Mouse (Mus musculus) forelimb bud, embryonic 11.5 days (tissue): ENCODE measurements around the gene Fancd2.

ENCODE experiments used
- DNase-seq: peaks from one replicate; pipeline ENCODE4 v3.0.0-alpha.2; 2012; ENCODE audit warnings: low read depth, low spot score

The Fancd2 gene

GRCm38 (mm10) chr6:113609293-113609692 lies 77.8 kb downstream of the Fancd2 start:
- DNase-seq = no peak

DNA sequence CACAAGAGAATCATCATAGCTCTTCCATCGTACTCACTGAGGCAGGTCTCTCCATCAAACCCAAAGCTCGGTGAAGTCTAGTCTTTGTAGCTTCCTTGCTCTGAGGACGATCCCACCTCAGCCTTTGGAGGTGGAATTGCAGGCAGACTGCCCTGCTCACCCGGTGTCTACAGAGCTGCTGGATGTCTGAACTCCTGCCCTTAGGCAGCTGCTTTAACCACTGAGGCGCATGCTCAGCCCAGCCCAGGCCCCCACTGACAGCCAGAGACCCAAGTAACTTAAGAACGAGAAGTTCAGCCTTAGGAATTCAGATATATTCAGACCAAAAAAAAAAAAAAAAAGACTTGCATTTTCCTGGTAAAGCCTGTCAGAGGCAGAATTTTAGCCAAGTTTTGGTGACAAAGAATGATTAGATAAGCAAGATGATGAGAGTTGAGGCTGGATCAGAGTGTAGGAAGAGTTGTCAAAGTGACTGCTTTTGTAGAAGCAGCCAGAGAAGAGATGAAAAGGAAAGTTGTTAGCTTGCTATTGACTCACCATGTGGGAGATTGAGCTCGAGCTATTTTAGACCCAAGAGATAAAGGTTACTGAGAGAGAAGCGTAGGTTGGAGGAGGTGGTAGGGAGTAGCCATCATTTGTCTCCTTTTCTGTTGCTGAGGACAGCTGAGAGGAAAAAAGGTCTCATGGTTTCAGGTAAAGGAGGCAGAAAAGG lies 80.9 kb downstream of the Fancd2 start:
- no peak for DNase-seq

GRCm38 (mm10) chr6:113614152-113614551 lies 82.7 kb downstream of the Fancd2 start:
- no peak for DNase-seq

DNA sequence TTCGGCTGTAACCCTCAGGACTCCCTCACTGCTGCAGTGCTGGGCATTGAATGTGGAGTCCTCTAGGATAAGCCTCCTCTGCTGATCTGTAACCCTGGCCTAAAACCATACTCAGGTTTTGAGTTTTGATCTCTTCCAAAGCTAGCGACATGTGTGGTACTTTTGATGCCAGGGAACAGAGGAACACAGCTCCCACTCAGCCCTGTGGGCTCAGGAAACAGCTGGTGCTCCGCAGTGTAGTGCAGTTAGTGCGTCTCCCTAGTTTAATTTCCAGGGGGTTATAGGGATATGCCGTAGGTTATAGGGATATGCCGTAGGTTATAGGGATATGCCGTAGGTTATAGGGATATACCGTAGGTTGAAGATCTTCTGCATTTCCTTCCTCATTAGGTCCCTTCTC lies 83.5 kb downstream of the Fancd2 start:
- DNase-seq = no peak

- no peak for DNase-seq
Measured at GRCm38 (mm10) chr6:113615489-113615888, 84.0 kb downstream of the Fancd2 start.

DNA sequence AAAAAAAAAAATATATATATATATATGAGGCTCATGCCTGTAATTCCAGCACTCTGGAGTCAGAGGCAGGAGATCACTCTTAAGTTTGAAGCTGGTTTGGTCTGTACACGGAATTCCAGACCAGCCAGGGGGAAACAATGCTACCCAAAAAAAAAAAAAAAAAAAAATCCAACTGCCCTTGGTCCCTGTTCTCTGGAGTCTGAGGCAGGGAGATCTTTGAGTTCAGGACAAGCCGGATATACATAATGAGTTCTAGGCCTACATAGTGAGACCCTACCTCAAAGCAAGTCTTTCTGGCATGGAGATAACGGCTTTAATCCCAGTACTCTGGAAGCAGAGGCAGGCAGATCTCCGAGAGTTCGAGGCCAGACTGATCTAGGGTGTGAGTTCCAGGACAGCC lies 91.9 kb downstream of the Fancd2 start:
- peak; percentile 5 for DNase-seq

DNA sequence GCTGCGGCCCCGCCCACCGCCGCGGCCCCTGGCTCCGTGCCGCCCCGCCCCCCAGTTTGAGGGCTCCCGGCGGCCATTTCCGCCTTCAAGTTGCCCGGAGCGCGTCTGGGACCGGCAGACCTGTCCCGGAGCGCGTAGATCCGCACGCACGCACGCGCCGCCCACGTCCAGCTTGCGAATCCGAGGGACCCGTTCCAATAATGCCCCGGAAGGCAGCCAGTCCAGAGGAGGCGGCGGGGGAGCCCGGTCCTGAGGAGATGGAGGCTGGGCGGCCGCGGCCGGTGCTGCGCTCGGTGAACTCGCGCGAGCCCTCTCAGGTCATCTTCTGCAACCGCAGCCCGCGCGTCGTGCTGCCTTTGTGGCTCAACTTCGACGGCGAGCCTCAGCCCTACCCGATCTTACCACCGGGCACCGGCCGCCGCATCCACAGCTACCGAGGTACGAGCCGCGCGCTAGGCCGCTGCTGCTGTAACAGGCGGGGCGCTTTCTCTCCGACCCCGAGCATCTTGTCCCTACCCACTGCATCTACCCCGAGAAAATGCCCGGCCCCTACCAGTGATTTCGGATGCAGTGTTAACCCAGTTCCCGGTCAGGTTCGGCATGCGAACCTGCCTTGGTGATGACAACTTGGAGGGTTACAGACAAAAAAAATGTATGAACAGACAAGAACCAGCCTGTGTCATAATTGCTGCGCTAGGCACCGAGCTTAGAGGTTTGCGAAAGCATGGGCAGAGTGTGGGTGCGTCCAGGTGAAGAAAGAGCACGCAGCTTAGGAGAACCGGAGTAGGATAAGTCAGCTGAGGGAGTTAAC lies 92.7 kb downstream of the Fancd2 start, which contains the start of gene Vhl:
Gene Vhl, plus strand, starts transcription at position 19 of the 811 bp plus-strand sequence.
- peak; percentile 64 for DNase-seq

GRCm38 (mm10) chr6:113624989-113625770 lies 93.7 kb downstream of the Fancd2 start:
- no peak for DNase-seq

GRCm38 (mm10) chr6:113630322-113630721 lies 98.8 kb downstream of the Fancd2 start:
- no peak for DNase-seq

- no peak for DNase-seq
Measured at GRCm38 (mm10) chr6:113632863-113633262, 101.4 kb downstream of the Fancd2 start.

DNA sequence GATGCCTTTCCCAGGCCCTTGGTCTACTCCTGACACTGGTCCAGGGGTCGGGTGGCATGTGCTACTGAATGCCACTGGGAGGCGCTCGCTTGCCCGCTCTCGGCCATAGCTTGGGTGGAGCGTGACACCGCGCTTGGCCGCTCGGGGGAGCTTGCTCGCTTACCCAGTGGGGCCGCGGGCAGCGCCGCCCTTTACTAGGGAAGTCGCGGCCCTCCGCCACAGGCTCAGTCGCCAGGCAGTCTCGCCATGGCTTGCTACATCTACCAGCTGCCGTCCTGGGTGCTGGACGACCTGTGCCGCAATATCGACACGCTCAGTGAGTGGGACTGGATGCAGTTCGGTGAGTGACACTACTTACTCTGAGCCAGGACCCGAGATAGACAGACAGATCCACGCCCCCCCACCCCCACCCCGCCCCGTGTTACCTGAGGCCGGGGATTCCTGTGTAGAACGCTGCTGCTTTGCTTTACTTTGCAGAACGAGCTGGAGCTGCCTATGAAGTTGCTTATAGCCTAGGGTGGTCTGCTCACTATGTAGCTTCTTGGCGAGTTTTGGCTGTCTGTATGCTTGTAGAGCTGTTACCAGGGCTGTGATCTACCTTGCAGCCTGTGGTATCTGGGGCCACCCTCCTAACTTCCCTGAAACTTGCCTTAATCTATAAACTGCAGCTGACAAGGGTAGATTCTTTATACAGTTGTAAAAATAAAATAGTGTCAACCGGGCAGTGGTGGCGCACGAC lies 107.0 kb downstream of the Fancd2 start, which contains the start of gene Irak2:
Gene Irak2, plus strand, starts transcription at position 166 of the 739 bp plus-strand sequence.
- peak; percentile 92 for DNase-seq

GRCm38 (mm10) chr6:113639201-113639600 lies 107.7 kb downstream of the Fancd2 start:
- no peak for DNase-seq

GRCm38 (mm10) chr6:113642605-113643004 lies 111.1 kb downstream of the Fancd2 start:
- DNase-seq = no peak

- no peak for DNase-seq
Measured at GRCm38 (mm10) chr6:113643021-113643420, 111.5 kb downstream of the Fancd2 start.

- DNase-seq = no peak
Measured at GRCm38 (mm10) chr6:113643967-113644366, 112.5 kb downstream of the Fancd2 start.

DNA sequence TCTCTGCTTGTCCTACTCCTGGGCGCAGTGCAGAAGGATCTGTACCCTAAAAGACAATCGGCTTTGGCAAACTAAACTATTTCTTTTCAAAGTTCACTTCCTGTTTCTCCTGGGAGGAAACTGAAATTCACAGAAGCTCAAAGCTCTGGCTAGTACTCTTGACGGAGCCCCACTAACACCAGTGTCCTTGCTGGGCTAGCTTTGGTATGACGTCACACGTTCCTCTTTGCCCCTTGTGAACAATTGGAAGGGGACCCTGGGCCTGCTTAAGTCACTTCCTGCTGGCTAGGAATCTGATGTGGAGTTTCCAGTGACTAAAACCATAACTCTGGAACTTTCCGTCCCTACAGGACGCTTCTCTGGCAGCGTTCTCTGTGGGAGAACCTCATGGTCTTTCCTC lies 113.3 kb downstream of the Fancd2 start:
- DNase-seq = no peak
